Mouse (Mus musculus): ENCODE measurements at regions not wholly inside any gene's neighbourhood (a gene's known extent, or its start where the extent isn't known, plus 50 kb on each side); places are given as distances from the start of the nearest gene placed in this dataset.

DNA sequence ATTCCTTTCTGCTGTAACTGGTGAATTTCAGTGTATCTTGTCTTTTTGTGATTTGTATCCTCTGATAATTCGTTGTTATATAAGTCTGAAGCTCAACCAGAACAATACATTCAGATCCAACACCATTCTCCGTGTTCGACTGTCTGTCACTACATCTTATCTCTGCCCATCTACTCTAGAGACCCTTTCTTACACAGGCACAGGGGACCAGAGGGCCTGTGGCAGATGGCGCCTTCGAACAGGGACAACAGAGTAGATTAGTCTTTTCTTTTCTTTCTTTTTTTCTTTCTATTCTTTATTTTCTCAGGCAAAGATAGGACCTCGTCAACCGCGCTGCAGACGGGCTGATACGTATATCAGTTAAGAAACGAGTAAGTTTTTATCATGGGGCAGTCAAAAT, 215.3 kb downstream of the Gm21294 start:
- DNase-seq (ENCODE audit: low spot score) = peak; percentile 2
